Mouse (Mus musculus): ENCODE measurements around the gene Dag1. TPM values are rescaled to one million over a fixed set of nuclear protein-coding genes. Genes with fewer than 3 reads are reported as not detected.

Dag1 gene
- total and polyA plus RNA-seq, 3 experiments: 6.1 to 21.9 (median 13.5) TPM

DNA sequence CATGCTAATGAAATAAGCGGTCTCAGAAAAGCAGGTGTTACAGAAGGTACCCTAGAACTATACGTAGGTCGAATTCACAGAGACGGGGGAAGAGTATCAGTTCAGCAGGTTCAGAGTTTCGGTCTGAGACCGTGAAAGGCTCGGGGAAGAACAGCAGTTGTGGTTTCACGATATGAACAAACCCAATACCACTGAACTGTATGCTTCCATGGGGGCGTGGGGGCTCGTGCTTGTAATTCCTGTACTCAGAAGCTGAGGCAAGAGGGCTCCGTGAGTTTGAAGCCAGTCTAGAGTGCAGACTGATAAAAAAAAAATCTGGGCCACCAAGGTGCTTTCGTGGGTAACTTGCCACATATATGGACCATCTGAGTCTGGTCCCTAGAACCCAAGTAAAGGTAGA is 108.9 kb downstream of the Dag1 start:
- Histone ChIP-seq H3K4me3 (ENCODE audit: low read depth, low read length) (no peak overlapping the region), H3K36me3 (replicated peaks) (no peaks in the 10 kb centered on the region), H3K4me1 (ENCODE audit: insufficient read depth, low read depth, low read length) (no peaks in the 10 kb centered on the region), H3K27me3 (ENCODE audit: insufficient read depth, low read length) (peaks cover 51% of the 10 kb centered on the region), H3K9me3 (replicated peaks) (peaks cover 1% of the 10 kb centered on the region; the same call in 1 of the 2 replicates)
- no peak for TF ChIP-seq GATA1 (IDR thresholded peaks at IDR 0.05; ENCODE audit: borderline replicate concordance, low read length)
- no peak for TF ChIP-seq CTCF (IDR thresholded peaks at IDR 0.05; ENCODE audit: low read depth, low read length)
- TF ChIP-seq TAL1 (conservative IDR thresholded peaks at IDR 0.05; ENCODE audit: low read depth, low read length): no peak
- no peak for TF ChIP-seq POLR2AphosphoS5 (IDR thresholded peaks at IDR 0.05; ENCODE audit: insufficient replicate concordance, low read depth, low read length)
- TF ChIP-seq GATA2 (IDR thresholded peaks at IDR 0.05; ENCODE audit: borderline replicate concordance, low read depth, low read length): no peak
- ATAC-seq (ENCODE audit: extremely low read depth, insufficient number of reproducible peaks, low FRiP score, poor library complexity, severe bottlenecking) (no peak), DNase-seq (ENCODE audit: low spot score) (no peak)

Other genes starting within 250 kb of the Dag1 start
- 7.2 and 8.5 TPM in 2 replicates for gene Gmppb, start 214.7 kb downstream of the Dag1 start, total RNA-seq (2014; fragmentation: Nextera tagmentation)
- gene Gmppb, start 214.7 kb downstream of the Dag1 start, total RNA-seq (2017): 19.4 and 22.0 TPM in 2 replicates
- 5.1 and 6.6 TPM in 2 replicates for gene Gmppb, start 214.7 kb downstream of the Dag1 start, polyA plus RNA-seq (2012)
- gene Amigo3, start 210.8 kb downstream of the Dag1 start, total RNA-seq (2014; fragmentation: Nextera tagmentation): 0.63 TPM in 1 of 2 replicates, not detected in the other
- 1.7 and 2.0 TPM in 2 replicates for gene Amigo3, start 210.8 kb downstream of the Dag1 start, total RNA-seq (2017)
- 0.31 and 0.35 TPM in 2 replicates for gene Amigo3, start 210.8 kb downstream of the Dag1 start, polyA plus RNA-seq (2012)
- 7.1 and 11.0 TPM in 2 replicates for gene Mst1, start 183.5 kb downstream of the Dag1 start, total RNA-seq (2014; fragmentation: Nextera tagmentation)
- 16.6 and 17.9 TPM in 2 replicates for gene Mst1, start 183.5 kb downstream of the Dag1 start, total RNA-seq (2017)
- 6.7 and 8.4 TPM in 2 replicates for gene Mst1, start 183.5 kb downstream of the Dag1 start, polyA plus RNA-seq (2012)
- gene Rnf123, start 180.6 kb downstream of the Dag1 start, total RNA-seq (2014; fragmentation: Nextera tagmentation): 104 and 255 TPM in 2 replicates
- 18.6 and 23.5 TPM in 2 replicates for gene Rnf123, start 180.6 kb downstream of the Dag1 start, total RNA-seq (2017)
- gene Rnf123, start 180.6 kb downstream of the Dag1 start, polyA plus RNA-seq (2012): 39.5 and 74.5 TPM in 2 replicates
- 65.0 and 148 TPM in 2 replicates for gene Apeh, start 169.4 kb downstream of the Dag1 start, total RNA-seq (2014; fragmentation: Nextera tagmentation)
- gene Apeh, start 169.4 kb downstream of the Dag1 start, total RNA-seq (2017): 119 and 131 TPM in 2 replicates
- gene Apeh, start 169.4 kb downstream of the Dag1 start, polyA plus RNA-seq (2012): 48.8 and 67.5 TPM in 2 replicates
- gene Bsn, start 73.6 kb downstream of the Dag1 start, total RNA-seq (2014; fragmentation: Nextera tagmentation): 4.7 and 5.0 TPM in 2 replicates
- 2.8 and 3.1 TPM in 2 replicates for gene Bsn, start 73.6 kb downstream of the Dag1 start, total RNA-seq (2017)
- 6.1 and 7.9 TPM in 2 replicates for gene Bsn, start 73.6 kb downstream of the Dag1 start, polyA plus RNA-seq (2012)
- gene Nicn1, start 26.5 kb upstream of the Dag1 start, total RNA-seq (2014; fragmentation: Nextera tagmentation): 17.6 and 20.2 TPM in 2 replicates
- gene Nicn1, start 26.5 kb upstream of the Dag1 start, total RNA-seq (2017): 5.8 and 7.6 TPM in 2 replicates
- gene Nicn1, start 26.5 kb upstream of the Dag1 start, polyA plus RNA-seq (2012): 0.35 and 0.52 TPM in 2 replicates
- 0.90 and 1.2 TPM in 2 replicates for gene Amt, start 32.9 kb upstream of the Dag1 start, total RNA-seq (2014; fragmentation: Nextera tagmentation)
- 0.44 and 0.93 TPM in 2 replicates for gene Amt, start 32.9 kb upstream of the Dag1 start, total RNA-seq (2017)
- 0.03 and 0.09 TPM in 2 replicates for gene Amt, start 32.9 kb upstream of the Dag1 start, polyA plus RNA-seq (2012)
- 409 and 426 TPM in 2 replicates for gene Rhoa, start 42.2 kb upstream of the Dag1 start, total RNA-seq (2014; fragmentation: Nextera tagmentation)
- gene Rhoa, start 42.2 kb upstream of the Dag1 start, total RNA-seq (2017): 215 and 235 TPM in 2 replicates
- gene Rhoa, start 42.2 kb upstream of the Dag1 start, polyA plus RNA-seq (2012): 122 and 136 TPM in 2 replicates
- 24.2 TPM in 2 replicates for gene Tcta, start 42.2 kb upstream of the Dag1 start, total RNA-seq (2014; fragmentation: Nextera tagmentation)
- gene Tcta, start 42.2 kb upstream of the Dag1 start, total RNA-seq (2017): 11.9 and 14.6 TPM in 2 replicates
- 1.5 and 3.6 TPM in 2 replicates for gene Tcta, start 42.2 kb upstream of the Dag1 start, polyA plus RNA-seq (2012)
- 1,641 and 1,695 TPM in 2 replicates for gene Gpx1, start 74.9 kb upstream of the Dag1 start, total RNA-seq (2014; fragmentation: Nextera tagmentation)
- gene Gpx1, start 74.9 kb upstream of the Dag1 start, total RNA-seq (2017): 1,228 and 1,354 TPM in 2 replicates
- 470 and 543 TPM in 2 replicates for gene Gpx1, start 74.9 kb upstream of the Dag1 start, polyA plus RNA-seq (2012)
- gene Usp4, start 83.9 kb upstream of the Dag1 start, total RNA-seq (2014; fragmentation: Nextera tagmentation): 126 and 131 TPM in 2 replicates
- 76.5 and 78.6 TPM in 2 replicates for gene Usp4, start 83.9 kb upstream of the Dag1 start, total RNA-seq (2017)
- 60.8 and 97.3 TPM in 2 replicates for gene Usp4, start 83.9 kb upstream of the Dag1 start, polyA plus RNA-seq (2012)
- gene 1700102P08Rik, start 128.8 kb upstream of the Dag1 start, total RNA-seq (2014; fragmentation: Nextera tagmentation): not detected in 2 replicates
- 0.44 and 1.3 TPM in 2 replicates for gene 1700102P08Rik, start 128.8 kb upstream of the Dag1 start, total RNA-seq (2017)
- gene 1700102P08Rik, start 128.8 kb upstream of the Dag1 start, polyA plus RNA-seq (2012): 0.29 and 0.81 TPM in 2 replicates
- not detected in 2 replicates for gene Ccdc36, start 164.5 kb upstream of the Dag1 start, total RNA-seq (2014; fragmentation: Nextera tagmentation)
- 0.22 TPM in 1 of 2 replicates, not detected in the other for gene Ccdc36, start 164.5 kb upstream of the Dag1 start, total RNA-seq (2017)
- not detected in 2 replicates for gene Ccdc36, start 164.5 kb upstream of the Dag1 start, polyA plus RNA-seq (2012)
- gene BC048562, start 172.5 kb upstream of the Dag1 start, total RNA-seq (2014; fragmentation: Nextera tagmentation): not detected in 2 replicates
- 0.22 TPM in 1 of 2 replicates, not detected in the other for gene BC048562, start 172.5 kb upstream of the Dag1 start, total RNA-seq (2017)
- gene BC048562, start 172.5 kb upstream of the Dag1 start, polyA plus RNA-seq (2012): 0.08 TPM in 1 of 2 replicates, not detected in the other
- gene Ccdc71, start 196.6 kb upstream of the Dag1 start, total RNA-seq (2014; fragmentation: Nextera tagmentation): 52.4 and 53.0 TPM in 2 replicates
- gene Ccdc71, start 196.6 kb upstream of the Dag1 start, total RNA-seq (2017): 20.3 and 22.3 TPM in 2 replicates
- gene Ccdc71, start 196.6 kb upstream of the Dag1 start, polyA plus RNA-seq (2012): 24.1 and 25.6 TPM in 2 replicates
- gene Klhdc8b, start 197.6 kb upstream of the Dag1 start, total RNA-seq (2014; fragmentation: Nextera tagmentation): 14.7 and 21.2 TPM in 2 replicates
- 52.8 and 63.1 TPM in 2 replicates for gene Klhdc8b, start 197.6 kb upstream of the Dag1 start, total RNA-seq (2017)
- 112 and 116 TPM in 2 replicates for gene Klhdc8b, start 197.6 kb upstream of the Dag1 start, polyA plus RNA-seq (2012)
- 0.15 TPM in 1 of 2 replicates, not detected in the other for gene Lamb2, start 215.8 kb upstream of the Dag1 start, total RNA-seq (2014; fragmentation: Nextera tagmentation)
- gene Lamb2, start 215.8 kb upstream of the Dag1 start, total RNA-seq (2017): 0.11 and 0.17 TPM in 2 replicates
- gene Lamb2, start 215.8 kb upstream of the Dag1 start, polyA plus RNA-seq (2012): 0.07 TPM in 2 replicates
- gene Usp19, start 226.6 kb upstream of the Dag1 start, total RNA-seq (2014; fragmentation: Nextera tagmentation): 70.6 and 197 TPM in 2 replicates
- 41.3 and 44.7 TPM in 2 replicates for gene Usp19, start 226.6 kb upstream of the Dag1 start, total RNA-seq (2017)
- 87.7 and 102 TPM in 2 replicates for gene Usp19, start 226.6 kb upstream of the Dag1 start, polyA plus RNA-seq (2012)
- gene Qars, start 243.7 kb upstream of the Dag1 start, total RNA-seq (2014; fragmentation: Nextera tagmentation): 320 and 349 TPM in 2 replicates
- 196 and 201 TPM in 2 replicates for gene Qars, start 243.7 kb upstream of the Dag1 start, total RNA-seq (2017)
- gene Qars, start 243.7 kb upstream of the Dag1 start, polyA plus RNA-seq (2012): 138 and 248 TPM in 2 replicates